Mouse (Mus musculus) stomach, postnatal 0 days (tissue): Measurements from ENCODE around the gene Glyctk.

Source experiments
- CTCF ChIP-seq: IDR thresholded peaks from 2 replicates; pipeline ENCODE4 v1.5.1; 2016; ENCODE audit warnings: antibody characterized with exemption, low read depth, mild to moderate bottlenecking, moderate library complexity
- EP300 ChIP-seq: optimal IDR thresholded peaks from 2 replicates; pipeline ENCODE3; 2016; ENCODE audit warnings: antibody characterized with exemption

DNA sequence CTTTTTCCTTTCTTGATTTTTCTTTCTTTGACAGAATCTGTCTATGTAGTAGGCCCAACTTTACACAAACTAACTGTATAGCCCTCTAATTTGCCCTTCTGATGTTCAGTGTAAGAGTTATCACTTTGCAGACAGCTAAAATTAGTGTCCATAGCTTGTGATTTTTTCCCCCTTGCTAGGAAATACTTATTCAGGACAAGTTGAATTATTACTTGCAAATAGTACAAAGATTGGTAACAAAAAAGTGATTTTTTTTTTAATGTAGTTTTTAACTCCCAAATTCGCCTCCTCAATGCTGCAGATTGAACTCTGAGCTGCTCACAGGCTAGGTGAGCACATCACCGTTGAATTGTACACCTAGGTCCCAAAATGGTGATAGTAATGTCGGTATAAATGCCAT is 22.0 kb upstream of the Glyctk start:
- TF ChIP-seq CTCF (no peak), EP300 (no peak)
